Mouse (Mus musculus) forebrain, embryonic 14.5 days (tissue): ENCODE measurements around the gene Aqp7. TPM values are rescaled to one million over a fixed set of nuclear protein-coding genes. Genes with fewer than 3 reads are reported as not detected.
"Not testable (repeated sequence)": the region's sequence is repeated elsewhere in the genome, so short reads cannot be mapped to it uniquely, and the experiment has no call there.

Source experiments
- ATAC-seq: fragments of 200-750 bp; cut with Nextera tagmentation; 2 replicates; pipeline ENCODE4 v1.8.0; 2017; ENCODE audit warnings: mild to moderate bottlenecking, moderate library complexity
- DNase-seq: peaks from one replicate; pipeline ENCODE4 v3.0.0-alpha.2; 2015; ENCODE audit warnings: low spot score
- H3K27ac ChIP-seq: fragments of 300-500 bp; sonication (generic); 2 replicates; pipeline ENCODE4 v1.5.1; 2014; ENCODE audit warnings: low read depth, mild to moderate bottlenecking, control low read depth, low read length, moderate library complexity
- H3K27me3 ChIP-seq: fragments of 300-500 bp; sonication (generic); replicated peaks from 2 replicates; pipeline ENCODE4 v1.6.1; 2014; ENCODE audit warnings: low read length, control low read depth, mixed read lengths; ENCODE audit not compliant: control insufficient read depth, insufficient read depth
- H3K36me3 ChIP-seq: fragments of 300-500 bp; sonication (generic); 2 replicates; pipeline ENCODE4 v1.6.1; 2014; ENCODE audit warnings: low read length, control low read depth; ENCODE audit not compliant: control insufficient read depth, insufficient read depth
- H3K4me1 ChIP-seq: fragments of 300-500 bp; sonication (generic); 2 replicates; pipeline ENCODE4 v1.6.1; 2014; ENCODE audit warnings: antibody characterized with exemption, low read length, control low read depth; ENCODE audit not compliant: control insufficient read depth, insufficient read depth
- H3K4me2 ChIP-seq: fragments of 300-500 bp; sonication (generic); 2 replicates; pipeline ENCODE4 v1.6.1; 2014; ENCODE audit warnings: mild to moderate bottlenecking, control low read depth, low read length
- H3K4me3 ChIP-seq: fragments of 300-500 bp; sonication (generic); 2 replicates; pipeline ENCODE4 v1.5.1; 2014; ENCODE audit warnings: low read depth, low read length, control low read depth
- H3K9ac ChIP-seq: fragments of 300-500 bp; sonication (generic); 2 replicates; pipeline ENCODE4 v1.6.1; 2014; ENCODE audit warnings: mild to moderate bottlenecking, low read length, control low read depth, moderate library complexity
- H3K9me3 ChIP-seq: fragments of 300-500 bp; sonication (generic); replicated peaks from 2 replicates; pipeline ENCODE4 v1.6.1; 2016; ENCODE audit warnings: low read length, control low read depth, mixed read lengths; ENCODE audit not compliant: control insufficient read depth
- WGBS: fragments of 180-500 bp; shearing (Covaris S2); extraction: QIAGEN DNeasy Blood & Tissue Kit; methylation state at CpG from one replicate; pipeline ENCODE4 v1.1.7; 2014; 5-methylcytosine and 5-hydroxymethylcytosine counted together
- polyA plus RNA-seq: library from polyadenylated mRNA; unstranded; fragments of >200 nt; fragmentation: Nextera tagmentation; extraction: Ambion mirVana; gene quantifications from 2 replicates; pipeline ENCODE4 v1.2.1, GENCODE M21; 2014

Gene Aqp7
- polyA plus RNA-seq, 1 experiment from 2014 or later, result not detected

DNA sequence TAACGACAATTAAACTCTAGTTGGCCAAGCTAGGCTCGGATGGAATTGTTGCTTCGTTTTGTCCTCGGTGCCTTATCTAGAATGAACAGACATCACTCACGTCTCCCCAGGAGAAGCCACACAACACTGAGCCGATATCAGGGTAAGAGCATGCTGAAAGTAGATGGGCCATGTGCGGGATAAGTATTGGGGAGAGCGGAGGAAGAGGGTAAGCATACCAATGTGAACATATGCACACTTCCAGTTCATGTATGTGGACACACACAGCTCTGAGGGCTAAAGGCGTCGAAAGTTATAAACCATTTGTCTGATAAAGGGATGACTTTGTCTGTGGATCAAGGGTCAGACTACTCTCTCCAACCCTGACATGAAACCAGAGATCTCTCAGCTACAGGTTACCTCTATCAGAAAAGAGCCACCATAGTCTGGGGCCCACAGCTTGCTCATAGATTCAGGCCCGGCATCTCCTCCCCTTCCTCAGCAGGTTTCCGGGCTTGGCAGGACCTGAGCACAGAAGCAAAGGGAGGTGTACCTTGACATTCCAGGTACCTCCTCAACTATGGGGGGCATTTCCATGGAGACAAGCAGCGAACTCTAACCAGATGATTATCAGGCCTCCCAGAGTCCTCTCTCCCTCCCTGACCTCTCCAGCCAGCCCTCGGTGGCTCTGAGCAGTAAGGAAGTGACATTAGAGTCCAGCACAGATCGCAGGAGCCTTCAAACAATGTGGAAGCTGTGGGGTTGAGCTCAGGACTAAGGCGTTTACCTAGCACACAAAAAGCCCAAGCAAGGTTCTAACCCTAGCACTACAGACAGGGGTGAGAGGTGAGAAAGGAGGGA is 39.7 kb upstream of the Aqp7 start:
- Histone ChIP-seq H3K27ac (no peak overlapping the region), H3K27me3 (no peaks in the 10 kb centered on the region), H3K4me3 (no peak overlapping the region), H3K4me1 (no peaks in the 10 kb centered on the region), H3K9me3 (no peaks in the 10 kb centered on the region), H3K4me2 (no peak overlapping the region), H3K9ac (no peak overlapping the region), H3K36me3 (no peaks in the 10 kb centered on the region)
- DNase-seq, result no peak
- 85% methylated on average over 16 of the region's 16 CpGs for WGBS
- ATAC-seq, result no peak

DNA sequence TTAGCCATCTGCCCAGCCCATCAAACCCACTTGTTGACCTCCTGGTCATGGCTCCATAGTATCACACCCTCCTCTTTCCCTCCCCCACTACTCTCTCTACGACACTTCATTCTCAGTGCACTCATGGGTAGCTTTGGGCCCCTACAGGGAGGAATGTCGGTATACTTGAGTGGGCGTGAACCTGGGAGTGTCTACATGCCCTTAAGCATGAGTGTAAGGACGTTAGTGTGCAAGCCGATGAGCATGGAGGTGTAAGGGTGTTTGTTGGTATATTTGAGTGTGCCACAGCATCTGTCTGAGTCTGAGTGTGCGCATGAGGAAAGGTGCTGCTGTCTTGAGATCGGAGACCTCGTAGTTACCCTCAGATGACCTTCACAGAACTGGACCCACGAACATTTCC is 39.0 kb upstream of the Aqp7 start:
- Histone ChIP-seq H3K4me1 (no peaks in the 10 kb centered on the region), H3K27me3 (no peaks in the 10 kb centered on the region), H3K27ac (no peak overlapping the region), H3K36me3 (no peaks in the 10 kb centered on the region), H3K4me3 (no peak overlapping the region), H3K4me2 (no peak overlapping the region), H3K9ac (no peak overlapping the region), H3K9me3 (no peaks in the 10 kb centered on the region)
- ATAC-seq (no peak), DNase-seq (no peak)
- 83% methylated on average over 9 of the region's 9 CpGs for WGBS

DNA sequence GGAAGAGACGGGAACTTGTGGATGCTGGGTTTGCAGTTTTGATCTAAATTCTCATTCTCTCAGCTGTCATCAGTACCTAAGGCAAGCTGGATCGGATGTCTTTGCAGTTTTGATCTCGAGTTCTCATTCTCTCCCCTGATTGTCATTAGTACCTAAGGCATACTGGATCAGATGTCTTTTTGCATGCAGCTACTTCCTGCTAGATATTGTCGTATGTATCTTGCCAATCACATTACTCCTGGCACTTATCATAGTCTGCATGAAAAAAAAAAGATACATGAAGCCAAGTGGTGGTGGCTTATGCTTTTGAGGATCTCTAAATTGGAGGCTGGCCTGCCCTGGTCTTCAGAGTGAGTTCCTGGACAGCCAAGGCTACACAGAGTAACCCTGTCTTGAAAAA is 36.9 kb upstream of the Aqp7 start:
- no peaks in the 10 kb centered on the region for H3K9me3 ChIP-seq
- 89% methylated on average over 4 of the region's 4 CpGs for WGBS
- no peak overlapping the region for H3K27ac ChIP-seq
- no peaks in the 10 kb centered on the region for H3K4me1 ChIP-seq
- H3K27me3 ChIP-seq, result no peaks in the 10 kb centered on the region
- H3K9ac ChIP-seq, result no peak overlapping the region
- no peak for ATAC-seq
- no peak overlapping the region for H3K4me3 ChIP-seq
- H3K36me3 ChIP-seq, result no peaks in the 10 kb centered on the region
- DNase-seq, result no peak
- H3K4me2 ChIP-seq, result no peak overlapping the region

DNA sequence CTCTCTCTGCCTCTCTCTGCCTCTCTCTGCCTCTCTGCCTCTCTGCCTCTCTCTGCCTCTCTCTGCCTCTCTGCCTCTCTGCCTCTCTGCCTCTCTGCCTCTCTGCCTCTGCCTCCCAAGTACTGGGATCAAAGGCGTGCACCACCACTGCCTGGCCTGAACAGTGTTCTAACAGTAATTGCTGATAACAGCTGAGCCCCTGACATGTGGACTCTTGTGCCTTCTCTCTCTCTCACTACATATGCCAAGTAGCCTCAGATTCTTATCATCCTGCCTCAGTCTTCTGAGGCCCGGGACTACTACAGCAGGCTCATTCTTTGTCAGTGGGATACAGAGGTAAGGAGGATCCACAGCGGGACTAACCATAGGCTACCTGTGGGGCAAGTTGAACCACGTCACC is 34.9 kb upstream of the Aqp7 start:
- H3K9me3 ChIP-seq, DNase-seq, H3K27ac ChIP-seq, H3K9ac ChIP-seq, H3K36me3 ChIP-seq, H3K27me3 ChIP-seq, H3K4me2 ChIP-seq, ATAC-seq, H3K4me1 ChIP-seq, H3K4me3 ChIP-seq: not testable (repeated sequence)
- 75% methylated on average over 4 of the region's 4 CpGs for WGBS

DNA sequence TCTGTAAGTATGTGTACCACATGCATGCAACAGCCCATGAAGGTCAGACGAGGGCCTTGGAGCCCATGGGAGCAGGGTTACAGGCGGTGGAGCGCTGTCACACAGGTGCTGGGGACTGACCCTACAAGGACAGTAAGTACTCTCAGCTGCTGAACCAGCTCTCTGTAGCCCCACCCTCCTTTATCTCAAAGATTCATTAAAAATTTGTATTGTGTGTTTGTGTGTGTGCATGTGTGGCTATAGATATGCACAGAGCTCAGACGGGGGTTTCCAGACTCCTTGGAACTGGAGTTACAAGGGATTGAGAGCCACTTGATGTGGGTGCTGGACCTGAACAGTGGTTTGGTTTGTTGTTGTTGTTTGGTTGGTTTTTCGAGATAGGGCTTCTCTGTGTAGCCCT is 33.8 kb upstream of the Aqp7 start:
- no peaks in the 10 kb centered on the region for H3K27me3 ChIP-seq
- no peaks in the 10 kb centered on the region for H3K4me1 ChIP-seq
- no peak overlapping the region for H3K27ac ChIP-seq
- H3K9ac ChIP-seq, result no peak overlapping the region
- DNase-seq (no peak), ATAC-seq (no peak)
- no peaks in the 10 kb centered on the region for H3K9me3 ChIP-seq
- WGBS, result 79% methylated on average over 5 of the region's 5 CpGs
- no peak overlapping the region for H3K4me2 ChIP-seq
- no peak overlapping the region for H3K4me3 ChIP-seq
- no peaks in the 10 kb centered on the region for H3K36me3 ChIP-seq

DNA sequence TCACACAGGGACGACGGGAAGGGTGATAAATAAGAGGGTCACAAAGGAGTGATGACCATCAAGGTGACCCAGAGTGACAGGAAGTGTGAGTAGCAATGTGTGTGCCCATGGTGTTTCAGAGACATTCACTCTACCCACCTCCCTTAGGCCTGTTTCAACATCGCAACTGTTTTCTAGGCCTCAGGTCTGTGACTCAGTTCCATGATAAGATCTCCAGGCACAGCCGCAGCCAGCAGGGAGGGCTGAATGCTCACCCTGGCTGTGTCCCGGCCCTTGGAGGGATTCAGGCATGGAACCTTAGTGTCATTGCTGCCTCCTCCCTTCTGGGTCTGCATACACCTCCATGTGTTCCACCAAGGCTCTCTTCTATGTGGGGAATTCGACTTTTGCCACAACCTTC is 30.8 kb upstream of the Aqp7 start:
- H3K9ac ChIP-seq, result no peak overlapping the region
- DNase-seq (no peak), ATAC-seq (no peak)
- no peaks in the 10 kb centered on the region for H3K36me3 ChIP-seq
- no peak overlapping the region for H3K4me2 ChIP-seq
- H3K27ac ChIP-seq, result no peak overlapping the region
- H3K27me3 ChIP-seq, result no peaks in the 10 kb centered on the region
- no peaks in the 10 kb centered on the region for H3K4me1 ChIP-seq
- H3K4me3 ChIP-seq, result no peak overlapping the region
- H3K9me3 ChIP-seq, result no peaks in the 10 kb centered on the region
- WGBS, result 79% methylated on average over 6 of the region's 6 CpGs

DNA sequence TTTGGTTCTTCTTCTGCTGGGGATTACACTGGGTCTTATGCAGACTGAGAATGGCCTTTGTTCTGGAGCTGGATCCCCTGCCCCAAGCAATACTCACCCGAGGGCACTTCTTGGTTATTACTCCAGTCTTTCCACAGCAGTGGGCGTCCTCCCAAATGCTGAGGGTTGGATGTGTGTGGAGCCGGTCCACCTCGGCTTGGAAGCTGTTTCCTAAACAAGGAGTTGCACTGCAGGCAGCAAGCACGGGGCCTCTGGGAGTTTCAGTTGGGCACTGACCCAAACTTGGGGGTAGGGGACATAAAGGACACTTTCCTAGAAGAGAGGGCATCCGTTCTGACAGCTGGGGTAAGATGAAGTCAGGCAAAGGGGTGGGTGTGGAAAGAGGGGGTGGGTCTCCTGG is 26.5 kb upstream of the Aqp7 start:
- no peaks in the 10 kb centered on the region for H3K4me1 ChIP-seq
- H3K9ac ChIP-seq, result no peak overlapping the region
- H3K4me2 ChIP-seq, result no peak overlapping the region
- ATAC-seq (no peak), DNase-seq (no peak)
- H3K27ac ChIP-seq, result no peak overlapping the region
- H3K9me3 ChIP-seq, result no peaks in the 10 kb centered on the region
- 67% methylated on average over 6 of the region's 6 CpGs for WGBS
- H3K36me3 ChIP-seq, result no peaks in the 10 kb centered on the region
- H3K4me3 ChIP-seq, result no peak overlapping the region
- no peaks in the 10 kb centered on the region for H3K27me3 ChIP-seq

DNA sequence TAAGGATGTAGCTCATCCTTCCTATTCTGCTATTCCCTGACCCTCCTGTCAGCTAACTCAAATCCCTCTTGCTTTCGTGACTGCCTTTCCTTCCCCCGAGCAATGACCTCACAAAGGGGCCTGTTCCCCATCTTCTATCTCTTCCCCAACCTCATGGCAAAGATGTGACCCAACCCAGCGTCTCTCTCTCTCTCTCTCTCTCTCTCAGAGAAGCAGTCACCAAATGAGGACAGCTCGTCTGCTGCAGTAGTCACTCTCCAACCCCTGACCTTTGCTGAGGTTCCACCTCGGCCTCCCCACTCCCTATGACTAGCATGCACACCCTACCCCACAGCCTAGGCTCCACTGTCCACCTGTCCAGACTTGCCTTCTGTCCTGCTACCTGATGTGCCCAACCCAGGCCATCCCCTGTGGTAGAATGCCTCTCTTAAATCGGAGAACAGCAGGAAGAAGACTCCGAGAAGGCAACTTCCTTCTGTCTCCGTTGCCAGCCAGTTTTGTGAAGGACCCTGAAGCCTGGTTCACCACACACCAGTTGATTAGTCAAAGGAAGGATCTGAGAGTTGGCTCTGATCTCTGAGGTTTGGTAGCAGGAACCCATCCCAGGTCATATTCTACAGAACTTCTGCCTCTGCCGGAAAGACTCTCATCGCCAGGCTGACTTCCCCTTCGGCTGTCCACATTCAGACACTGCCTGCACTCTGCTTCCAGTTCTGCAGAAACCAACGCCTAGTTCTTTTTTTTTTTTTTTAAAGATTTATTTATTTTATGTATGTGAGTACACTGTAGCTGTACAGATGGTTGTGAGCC is 25.3 kb upstream of the Aqp7 start:
- Histone ChIP-seq H3K27me3 (no peaks in the 10 kb centered on the region), H3K27ac (no peak overlapping the region), H3K9me3 (no peaks in the 10 kb centered on the region), H3K9ac (no peak overlapping the region), H3K4me3 (no peak overlapping the region), H3K36me3 (no peaks in the 10 kb centered on the region), H3K4me1 (no peaks in the 10 kb centered on the region), H3K4me2 (no peak overlapping the region)
- 85% methylated on average over 12 of the region's 12 CpGs for WGBS
- ATAC-seq, result no peak
- no peak for DNase-seq
